Mouse (Mus musculus): Measurements from ENCODE around the gene Frk.

- TF ChIP-seq CTCF (IDR thresholded peaks at IDR 0.05; ENCODE audit: low read depth): no peak
- TF ChIP-seq EP300 (IDR thresholded peaks at IDR 0.05; ENCODE audit: low read depth): no peak
Measured at GRCm38 (mm10) chr10:34551636-34552035, 68.4 kb downstream of the Frk start.
